Mouse (Mus musculus) kidney, embryonic 14.5 days (tissue): ENCODE measurements around the gene Abcc12. TPM values are rescaled to one million over a fixed set of nuclear protein-coding genes. Genes with fewer than 3 reads are reported as not detected.

ENCODE experiments used
- ATAC-seq: fragments of 200-750 bp; cut with Nextera tagmentation; 2 replicates; pipeline ENCODE4 v1.8.0; 2017; ENCODE audit warnings: moderate number of reproducible peaks, mild to moderate bottlenecking, moderate TSS enrichment, moderate library complexity; ENCODE audit not compliant: low FRiP score, low TSS enrichment
- H3K27ac ChIP-seq: fragments of 300-500 bp; sonication (generic); 2 replicates; pipeline ENCODE4 v1.5.1; 2014; ENCODE audit warnings: low read depth, mild to moderate bottlenecking, low read length, moderate library complexity, mixed read lengths
- H3K27me3 ChIP-seq: fragments of 300-500 bp; sonication (generic); 2 replicates; pipeline ENCODE4 v1.6.1; 2014; ENCODE audit warnings: mild to moderate bottlenecking, low read length; ENCODE audit not compliant: control insufficient read depth, insufficient read depth
- H3K36me3 ChIP-seq: fragments of 300-500 bp; sonication (generic); 2 replicates; pipeline ENCODE4 v1.6.1; 2014; ENCODE audit warnings: low read length, mixed read lengths; ENCODE audit not compliant: control insufficient read depth, insufficient read depth
- H3K4me1 ChIP-seq: fragments of 300-500 bp; sonication (generic); 2 replicates; pipeline ENCODE4 v1.6.1; 2014; ENCODE audit warnings: low read length, mixed read lengths; ENCODE audit not compliant: control insufficient read depth, insufficient read depth
- H3K4me2 ChIP-seq: fragments of 300-500 bp; sonication (generic); replicated peaks from 2 replicates; pipeline ENCODE4 v1.6.1; 2014; ENCODE audit warnings: low read depth, mild to moderate bottlenecking, low read length
- H3K4me3 ChIP-seq: fragments of 300-500 bp; sonication (generic); 2 replicates; pipeline ENCODE4 v1.5.1; 2014; ENCODE audit warnings: mild to moderate bottlenecking, low read length
- H3K9ac ChIP-seq: fragments of 300-500 bp; sonication (generic); 2 replicates; pipeline ENCODE4 v1.6.1; 2014; ENCODE audit warnings: low read depth, mild to moderate bottlenecking, low read length, moderate library complexity
- H3K9me3 ChIP-seq: fragments of 300-500 bp; sonication (generic); 2 replicates; pipeline ENCODE4 v1.6.1; 2016; ENCODE audit warnings: low read length; ENCODE audit not compliant: control insufficient read depth
- WGBS: fragments of 180-500 bp; shearing (Covaris S2); extraction: QIAGEN DNeasy Blood & Tissue Kit; methylation state at CpG from one replicate; pipeline ENCODE4 v1.1.7; 2014; 5-methylcytosine and 5-hydroxymethylcytosine counted together
- microRNA-seq: library from miRNA; unstranded; fragments of <30 nt; microRNA quantifications from one replicate; pipeline ENCODE4, GENCODE M21; 2016
- polyA plus RNA-seq: library from polyadenylated mRNA; unstranded; fragments of >200 nt; fragmentation: Nextera tagmentation; extraction: Ambion mirVana; gene quantifications from 2 replicates; pipeline ENCODE4 v1.2.1, GENCODE M21; 2014

Gene Abcc12
- polyA plus RNA-seq, 1 experiment from 2014 or later = 0.08 TPM

- H3K9me3 ChIP-seq = no peaks in the 10 kb centered on the region; the same call in 1 of the 2 replicates
- no peak for ATAC-seq
- H3K4me1 ChIP-seq = no peaks in the 10 kb centered on the region
- no peak overlapping the region for H3K27ac ChIP-seq
- no peak overlapping the region for H3K9ac ChIP-seq
- H3K36me3 ChIP-seq = no peaks in the 10 kb centered on the region
- no peaks in the 10 kb centered on the region for H3K27me3 ChIP-seq
- no peak overlapping the region for H3K4me3 ChIP-seq
- 78% methylated on average over 5 of the region's 5 CpGs for WGBS
- no peak overlapping the region for H3K4me2 ChIP-seq
Observed at GRCm38 (mm10) chr8:86438133-86438982, 142.1 kb downstream of the Abcc12 start.

GRCm38 (mm10) chr8:86437418-86437817, 143.1 kb downstream of the Abcc12 start:
- Histone ChIP-seq H3K4me1 (no peaks in the 10 kb centered on the region), H3K27me3 (no peaks in the 10 kb centered on the region), H3K9ac (no peak overlapping the region), H3K9me3 (no peaks in the 10 kb centered on the region; the same call in 1 of the 2 replicates), H3K4me3 (no peak overlapping the region), H3K4me2 (no peak overlapping the region), H3K27ac (no peak overlapping the region), H3K36me3 (no peaks in the 10 kb centered on the region)
- ATAC-seq = no peak
- WGBS = 84% methylated on average over 1 of the region's 1 CpGs

Small RNA genes within 50 kb of the gene (microRNA-seq; reads per million reads assigned to microRNA genes)
- not detected for gene Gm44348

Other genes with a start within 250 kb of the Abcc12 start
- gene Lonp2, start 43.4 kb upstream of the Abcc12 start, polyA plus RNA-seq = 38.0 and 54.8 TPM in 2 replicates
- gene Gm10638, start 165.0 kb upstream of the Abcc12 start, polyA plus RNA-seq = 5.6 and 6.7 TPM in 2 replicates
- gene Siah1a, start 165.2 kb upstream of the Abcc12 start, polyA plus RNA-seq = 50.3 and 54.0 TPM in 2 replicates